Mouse (Mus musculus) embryo, embryonic 11 days (tissue): ENCODE results near the gene Rreb1.

Experiments used
- DNase-seq: peaks from one replicate; pipeline ENCODE4 v3.0.0-alpha.2; 2015

Gene Rreb1

GRCm38 (mm10) chr13:37993704-37994404 is 215.7 kb downstream of the Rreb1 start, which contains the start of gene Ssr1:
Ssr1 (minus strand) TSS chr13:37994217.
- peak; percentile 100 for DNase-seq

GRCm38 (mm10) chr13:37994405-37994749 is 216.2 kb downstream of the Rreb1 start:
- no peak for DNase-seq

DNA sequence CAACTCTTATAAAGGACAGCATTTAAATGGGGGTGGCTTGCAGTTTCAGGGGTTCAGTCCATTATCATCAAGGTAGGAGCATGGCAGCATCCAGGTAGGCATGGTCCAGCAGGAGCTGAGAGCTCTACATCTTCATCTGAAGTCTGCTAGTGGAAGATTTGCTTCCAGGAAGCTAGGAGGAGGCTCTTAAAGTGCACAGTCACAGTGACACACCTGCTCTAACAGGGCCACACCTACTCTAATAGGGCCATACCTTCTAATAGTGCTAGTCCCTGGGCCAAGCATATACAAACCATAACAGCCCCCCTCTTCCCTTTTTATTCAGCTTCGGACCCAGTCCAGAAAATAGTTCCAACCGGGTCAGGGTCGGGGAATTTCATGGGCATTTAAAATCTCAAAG is 221.5 kb downstream of the Rreb1 start:
- no peak for DNase-seq
